Mouse (Mus musculus): Measurements from ENCODE around the gene Nek9. TPM values are rescaled to one million over a fixed set of nuclear protein-coding genes. Genes with fewer than 3 reads are reported as not detected.
A peak's percentile ranks its signal among the peaks of the same experiment; 100 is the strongest.

The Nek9 gene
- polyA plus RNA-seq, 1 experiment: 2.6 TPM

DNA sequence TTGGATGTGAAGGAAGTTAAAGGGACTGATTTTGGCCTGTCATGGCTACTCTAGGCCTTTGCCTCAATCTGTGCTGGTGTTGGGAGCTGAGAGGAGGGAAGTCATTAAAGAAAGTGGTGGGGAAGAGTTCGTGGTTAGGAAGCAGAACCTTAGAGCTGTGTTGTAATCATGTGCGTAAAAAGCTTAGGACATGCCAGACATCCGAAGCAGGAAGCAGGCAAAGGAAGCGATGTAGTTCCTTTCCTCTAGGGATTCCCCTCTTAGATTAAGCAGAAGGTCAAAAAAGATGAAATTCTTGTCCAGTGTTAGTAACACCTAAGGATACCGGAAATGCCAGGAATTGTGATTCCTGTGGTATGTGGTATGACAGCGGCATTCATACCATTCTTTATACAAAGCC, 9.2 kb upstream of the Nek9 start:
- H3K36me3 ChIP-seq (replicated peaks; ENCODE audit: low read length): peaks cover 82% of the 10 kb centered on the region
- TF ChIP-seq FLI1 (IDR thresholded peaks at IDR 0.05; ENCODE audit: low read length) (no peak), GATA1 (IDR thresholded peaks at IDR 0.05; ENCODE audit: borderline replicate concordance, low read length) (no peak)
- H3K4me3 ChIP-seq (replicated peaks): no peak overlapping the region
- H3K9me3 ChIP-seq: no peaks in the 10 kb centered on the region
- no peaks in the 10 kb centered on the region for H3K27me3 ChIP-seq (replicated peaks)
- peaks cover 40% of the 10 kb centered on the region for H3K4me1 ChIP-seq

DNA sequence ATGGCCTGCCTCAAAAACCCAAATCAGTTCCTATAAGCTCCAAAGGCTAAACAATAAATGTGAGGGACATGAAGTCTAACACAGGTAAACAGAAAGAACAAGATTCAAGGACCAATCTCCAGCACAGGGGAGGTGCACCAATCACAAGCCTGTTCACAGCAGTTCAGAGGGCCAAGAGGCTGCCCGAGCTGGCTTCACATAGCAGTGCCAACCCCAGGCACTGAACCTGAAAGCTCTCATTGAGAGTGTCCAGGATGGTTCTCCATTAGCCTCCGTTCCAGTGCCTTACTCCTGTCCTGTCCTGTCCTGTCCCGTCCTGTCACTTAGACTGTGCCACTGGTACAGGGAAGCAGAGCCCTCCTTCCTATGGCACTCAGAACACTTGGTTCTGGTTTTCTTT, 8.0 kb upstream of the Nek9 start:
- no peaks in the 10 kb centered on the region for H3K9me3 ChIP-seq
- H3K36me3 ChIP-seq (replicated peaks; ENCODE audit: low read length): peaks cover 79% of the 10 kb centered on the region
- H3K4me1 ChIP-seq: peaks cover 34% of the 10 kb centered on the region
- H3K27me3 ChIP-seq (replicated peaks): no peaks in the 10 kb centered on the region
- H3K4me3 ChIP-seq (replicated peaks): no peak overlapping the region
- TF ChIP-seq FLI1 (IDR thresholded peaks at IDR 0.05; ENCODE audit: low read length) (no peak), GATA1 (IDR thresholded peaks at IDR 0.05; ENCODE audit: borderline replicate concordance, low read length) (no peak)

DNA sequence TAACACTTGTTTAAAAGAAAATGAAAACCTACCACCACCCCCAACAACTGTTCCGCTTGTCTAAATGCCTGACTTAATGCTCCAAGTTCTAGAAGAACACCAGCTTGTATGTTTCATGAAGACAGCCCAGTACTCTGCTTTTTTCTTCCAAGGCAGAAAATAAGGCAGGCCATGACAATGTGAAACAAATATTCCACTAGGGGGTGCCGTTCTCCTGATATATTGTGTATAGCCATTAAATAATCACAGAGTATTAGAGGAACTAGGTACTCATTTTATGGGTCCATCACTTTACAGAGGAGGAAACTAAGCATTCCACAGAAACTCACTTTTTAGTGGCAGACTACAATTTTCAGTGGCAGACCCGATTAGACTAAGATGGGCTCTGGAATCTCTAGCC, 7.2 kb upstream of the Nek9 start:
- Histone ChIP-seq H3K27me3 (replicated peaks) (no peaks in the 10 kb centered on the region), H3K4me1 (peaks cover 26% of the 10 kb centered on the region), H3K36me3 (replicated peaks; ENCODE audit: low read length) (peaks cover 82% of the 10 kb centered on the region), H3K9me3 (no peaks in the 10 kb centered on the region), H3K4me3 (replicated peaks) (no peak overlapping the region)
- TF ChIP-seq FLI1 (IDR thresholded peaks at IDR 0.05; ENCODE audit: low read length): no peak
- no peak for TF ChIP-seq GATA1 (IDR thresholded peaks at IDR 0.05; ENCODE audit: borderline replicate concordance, low read length)

DNA sequence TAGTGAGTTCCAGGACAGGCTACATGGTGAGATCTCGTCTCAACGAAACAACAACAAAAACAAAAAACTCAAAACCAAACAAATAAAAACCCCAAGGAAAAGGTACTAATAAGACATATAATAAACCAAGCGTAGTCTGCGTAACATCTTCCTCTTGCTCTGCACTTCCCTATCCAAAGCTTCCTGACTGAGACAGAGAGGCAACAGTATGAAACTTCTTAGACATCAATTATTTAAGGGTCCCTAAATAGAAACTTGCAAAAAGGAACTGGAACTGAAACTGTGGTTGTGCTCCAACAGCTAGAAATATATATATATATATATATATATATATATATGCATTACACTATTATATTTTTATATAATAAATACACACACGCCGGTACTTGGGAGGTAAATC, 6.4 kb upstream of the Nek9 start:
- Histone ChIP-seq H3K4me1 (peaks cover 19% of the 10 kb centered on the region), H3K4me3 (replicated peaks) (no peak overlapping the region), H3K27me3 (replicated peaks) (no peaks in the 10 kb centered on the region), H3K9me3 (no peaks in the 10 kb centered on the region), H3K36me3 (replicated peaks; ENCODE audit: low read length) (peaks cover 81% of the 10 kb centered on the region)
- TF ChIP-seq GATA1 (IDR thresholded peaks at IDR 0.05; ENCODE audit: borderline replicate concordance, low read length) (no peak), FLI1 (IDR thresholded peaks at IDR 0.05; ENCODE audit: low read length) (no peak)

DNA sequence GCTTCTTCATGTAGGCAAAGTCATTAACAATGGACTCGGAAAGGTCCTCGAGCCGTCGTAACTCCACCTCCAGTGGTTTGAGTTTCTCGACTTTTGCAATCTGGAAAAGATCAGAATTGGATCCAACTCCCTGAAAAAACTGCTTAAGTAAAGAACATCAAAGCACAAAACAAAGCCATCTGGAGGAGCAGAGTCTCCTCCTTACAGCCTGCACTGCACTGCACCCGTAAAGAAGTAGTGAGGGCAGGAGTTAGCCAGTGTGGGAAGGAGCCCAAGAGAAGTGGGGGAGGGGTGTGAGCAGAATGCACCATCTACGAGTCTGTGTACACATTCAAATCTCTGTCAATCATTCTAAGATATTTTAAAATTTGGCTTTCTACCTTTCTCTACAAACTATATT, 5.1 kb upstream of the Nek9 start:
- TF ChIP-seq GATA1 (IDR thresholded peaks at IDR 0.05; ENCODE audit: borderline replicate concordance, low read length): no peak
- TF ChIP-seq FLI1 (IDR thresholded peaks at IDR 0.05; ENCODE audit: low read length): no peak
- H3K4me1 ChIP-seq: peaks cover 20% of the 10 kb centered on the region
- H3K27me3 ChIP-seq (replicated peaks): no peaks in the 10 kb centered on the region
- H3K9me3 ChIP-seq: no peaks in the 10 kb centered on the region
- no peak overlapping the region for H3K4me3 ChIP-seq (replicated peaks)
- H3K36me3 ChIP-seq (replicated peaks; ENCODE audit: low read length): peaks cover 69% of the 10 kb centered on the region

DNA sequence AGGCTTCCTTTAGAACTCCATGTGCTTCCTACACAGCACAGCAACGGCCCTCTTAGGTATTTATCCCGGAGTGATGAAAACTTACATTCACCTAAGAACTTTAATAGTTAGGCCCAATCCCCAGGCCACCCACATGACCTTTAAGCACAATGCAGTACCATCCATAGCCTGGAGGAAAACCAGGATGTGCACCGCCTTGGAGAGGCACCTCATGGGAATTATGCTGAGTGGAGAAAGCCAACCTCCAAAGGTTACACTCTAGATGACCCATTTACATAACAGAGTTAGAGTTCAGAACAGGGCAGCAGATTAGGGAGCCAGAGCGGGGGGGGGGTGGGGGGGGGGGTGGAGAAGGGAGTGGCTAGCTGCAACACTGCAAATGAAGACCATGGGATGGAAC, 3.1 kb upstream of the Nek9 start:
- Histone ChIP-seq H3K4me1 (peaks cover 20% of the 10 kb centered on the region), H3K36me3 (replicated peaks; ENCODE audit: low read length) (peaks cover 50% of the 10 kb centered on the region), H3K9me3 (no peaks in the 10 kb centered on the region), H3K27me3 (replicated peaks) (no peaks in the 10 kb centered on the region), H3K4me3 (replicated peaks) (no peak overlapping the region)
- TF ChIP-seq GATA1 (IDR thresholded peaks at IDR 0.05; ENCODE audit: borderline replicate concordance, low read length) (no peak), FLI1 (IDR thresholded peaks at IDR 0.05; ENCODE audit: low read length) (no peak)

DNA sequence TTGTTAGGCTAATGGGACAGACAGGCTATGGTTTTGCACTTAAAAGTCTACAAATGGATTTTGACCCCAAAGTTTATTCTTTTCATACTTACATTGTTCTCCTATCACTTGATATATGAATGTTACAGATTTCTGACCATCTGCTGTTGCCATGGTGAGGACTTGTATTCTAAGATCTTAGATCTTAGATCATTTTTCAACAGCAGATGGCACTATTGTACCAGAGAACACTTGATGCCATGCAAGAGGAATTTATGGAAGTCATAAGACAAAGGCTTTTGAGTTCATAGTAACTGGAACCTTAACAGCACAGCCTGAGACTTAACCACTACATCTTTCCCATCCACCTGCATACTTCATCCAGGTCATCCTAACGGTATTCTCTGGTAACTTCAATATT, 2.0 kb upstream of the Nek9 start:
- TF ChIP-seq FLI1 (IDR thresholded peaks at IDR 0.05; ENCODE audit: low read length) (no peak), GATA1 (IDR thresholded peaks at IDR 0.05; ENCODE audit: borderline replicate concordance, low read length) (no peak)
- peaks cover 25% of the 10 kb centered on the region for H3K4me1 ChIP-seq
- H3K36me3 ChIP-seq (replicated peaks; ENCODE audit: low read length): peaks cover 49% of the 10 kb centered on the region
- H3K27me3 ChIP-seq (replicated peaks): no peaks in the 10 kb centered on the region
- H3K9me3 ChIP-seq: no peaks in the 10 kb centered on the region
- H3K4me3 ChIP-seq (replicated peaks): no peak overlapping the region

DNA sequence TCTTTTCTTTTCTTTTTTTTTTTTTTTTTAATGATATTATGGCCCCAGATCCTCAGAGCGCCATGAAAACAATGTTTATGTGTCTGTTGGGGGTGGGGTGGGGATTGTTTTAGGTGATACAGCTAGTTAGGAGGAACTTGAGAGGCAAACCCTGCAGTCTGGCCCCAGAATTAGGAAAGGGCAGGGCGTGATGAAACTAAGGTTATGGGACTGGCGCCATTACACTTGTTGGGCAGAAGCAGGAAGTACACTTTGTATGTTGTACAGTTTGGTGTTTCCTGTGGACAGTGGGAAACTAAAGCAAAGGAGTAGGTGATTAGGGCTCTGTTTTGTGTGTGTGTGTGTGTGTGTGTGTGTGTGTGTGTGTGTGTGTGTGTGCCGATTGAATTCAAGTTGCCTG, 785 bp upstream of the Nek9 start:
- Histone ChIP-seq H3K9me3 (no peaks in the 10 kb centered on the region), H3K36me3 (replicated peaks; ENCODE audit: low read length) (peaks cover 50% of the 10 kb centered on the region), H3K4me1 (peaks cover 27% of the 10 kb centered on the region), H3K4me3 (replicated peaks) (peak overlapping the region; percentile 98), H3K27me3 (replicated peaks) (no peaks in the 10 kb centered on the region)
- no peak for TF ChIP-seq GATA1 (IDR thresholded peaks at IDR 0.05; ENCODE audit: borderline replicate concordance, low read length)
- TF ChIP-seq FLI1 (IDR thresholded peaks at IDR 0.05; ENCODE audit: low read length): no peak

DNA sequence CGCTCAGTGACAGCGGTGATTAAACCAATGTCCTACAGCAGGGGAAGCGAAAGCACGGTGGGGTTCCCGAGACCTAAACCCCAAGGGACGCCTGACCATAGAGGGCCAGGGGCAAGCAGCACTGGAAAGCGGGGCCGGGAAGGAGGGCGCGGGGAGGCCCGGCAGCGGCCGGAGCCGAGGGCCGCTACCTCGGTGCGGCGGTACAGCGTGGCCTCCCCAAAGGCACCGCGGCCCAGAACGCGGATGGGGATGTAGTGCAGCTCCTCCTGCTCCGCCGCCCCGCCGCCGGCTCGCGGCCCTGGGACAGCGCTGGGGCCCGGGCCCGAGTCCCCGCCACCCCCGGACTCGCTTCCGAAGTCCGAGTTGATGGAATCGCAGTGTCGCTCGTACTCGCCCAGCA, 347 bp downstream of the Nek9 start:
- no peaks in the 10 kb centered on the region for H3K27me3 ChIP-seq (replicated peaks)
- H3K4me1 ChIP-seq: peaks cover 24% of the 10 kb centered on the region
- TF ChIP-seq GATA1 (IDR thresholded peaks at IDR 0.05; ENCODE audit: borderline replicate concordance, low read length) (no peak), FLI1 (IDR thresholded peaks at IDR 0.05; ENCODE audit: low read length) (no peak)
- no peaks in the 10 kb centered on the region for H3K9me3 ChIP-seq
- H3K36me3 ChIP-seq (replicated peaks; ENCODE audit: low read length): peaks cover 49% of the 10 kb centered on the region
- peak overlapping the region; percentile 98 for H3K4me3 ChIP-seq (replicated peaks)

DNA sequence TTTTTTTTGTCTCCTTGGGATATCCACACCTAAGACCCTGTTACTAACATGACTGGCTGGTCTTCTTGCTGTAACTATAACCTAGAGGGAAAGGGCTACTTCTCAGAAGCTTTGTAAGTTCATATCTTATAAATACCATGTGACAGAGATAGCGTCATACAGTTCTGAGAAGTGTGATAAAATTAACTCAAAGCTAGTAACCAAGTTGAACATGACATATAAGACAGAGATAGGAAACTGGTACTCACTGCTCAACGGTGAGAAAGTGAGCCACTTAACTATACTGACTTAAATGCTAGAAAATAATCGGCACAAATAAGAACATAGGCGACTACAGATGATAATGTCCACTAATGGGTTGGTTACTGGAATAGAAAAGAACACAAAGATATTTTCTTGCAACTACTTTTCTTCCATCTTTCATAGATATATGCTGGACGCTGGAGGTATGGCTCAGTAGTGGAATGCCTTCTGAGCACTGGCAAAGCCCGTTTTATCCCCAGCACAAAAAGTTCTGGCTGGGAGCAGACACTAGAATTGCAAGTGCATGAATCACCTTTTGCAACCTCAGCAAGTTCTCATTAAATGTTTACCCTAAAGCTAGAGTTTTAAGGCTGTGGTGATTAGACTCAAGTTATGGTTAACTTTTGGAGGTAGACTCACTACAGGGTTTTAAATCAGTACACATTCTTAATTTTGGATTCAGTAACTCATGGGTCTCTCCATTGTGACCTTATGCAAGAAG, 1.4 kb downstream of the Nek9 start:
- H3K36me3 ChIP-seq (replicated peaks; ENCODE audit: low read length): peaks cover 52% of the 10 kb centered on the region
- peak overlapping the region; percentile 98 for H3K4me3 ChIP-seq (replicated peaks)
- H3K4me1 ChIP-seq: peaks cover 24% of the 10 kb centered on the region
- TF ChIP-seq GATA1 (IDR thresholded peaks at IDR 0.05; ENCODE audit: borderline replicate concordance, low read length) (no peak), FLI1 (IDR thresholded peaks at IDR 0.05; ENCODE audit: low read length) (no peak)
- no peaks in the 10 kb centered on the region for H3K27me3 ChIP-seq (replicated peaks)
- H3K9me3 ChIP-seq: no peaks in the 10 kb centered on the region
